Mouse (Mus musculus) kidney, adult 2 months (tissue): ENCODE data around the gene Lypd6.

Experiments used
- CTCF ChIP-seq: fragments of 200-500 bp; conservative IDR thresholded peaks from 2 replicates; pipeline ENCODE4 v1.5.1; 2011; ENCODE audit warnings: low read depth, mild to moderate bottlenecking, control low read depth, low read length, moderate library complexity, mixed read lengths; ENCODE audit not compliant: insufficient read depth, insufficient read length
- POLR2A ChIP-seq: fragments of 200-500 bp; IDR thresholded peaks from one replicate; pipeline ENCODE4 v1.6.1; 2011; ENCODE audit warnings: low read depth, low read length, control low read depth

GRCm38 (mm10) chr2:50100364-50101151, 34.3 kb downstream of the Lypd6 start:
- TF ChIP-seq CTCF (no peak), POLR2A (no peak)
